In the genomic region with DNA sequence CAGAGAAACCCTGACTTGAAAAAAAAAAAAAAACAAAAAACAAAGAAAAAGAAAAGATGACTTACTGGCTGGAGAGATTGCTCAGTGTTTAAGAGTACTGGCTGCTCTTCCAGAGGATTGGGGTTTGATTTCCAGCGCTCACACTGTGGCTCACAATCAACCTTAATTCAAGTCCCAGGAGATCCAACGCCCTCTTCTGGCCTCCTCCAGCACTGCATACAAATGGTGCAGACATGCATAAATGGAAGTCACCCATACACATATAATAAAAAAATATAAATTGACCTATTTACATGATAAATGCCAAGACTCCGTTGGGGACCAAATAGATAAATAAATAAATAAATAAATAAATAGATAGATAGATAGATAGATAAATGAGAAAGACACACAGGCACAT, we compare ENCODE assay signal across 8 mouse cellular contexts. TPM values are rescaled to one million over a fixed set of nuclear protein-coding genes. Genes with fewer than 3 reads are reported as not detected.
DNase-seq lines count a peak whose midpoint lies in the region; ATAC-seq and TF ChIP-seq lines count a peak whose summit lies in the region.

No protein-coding gene starts in this region.

- no peak for ATAC-seq in lung, embryonic 14.5 days (ENCODE audit: insufficient read depth)
- no peak for ATAC-seq in activated CD4-positive, CD25-positive, alpha-beta regulatory T cell, adult 4 months

- H3K27me3 ChIP-seq in lung, embryonic 14.5 days (ENCODE audit: insufficient read depth, low read length), result peaks cover 4% of the 10 kb centered on the region; the same call in 1 of the 2 replicates
- H3K27me3 ChIP-seq in midbrain, embryonic 10.5 days (ENCODE audit: low read depth, poor library complexity, severe bottlenecking), result peaks cover 27% of the 10 kb centered on the region

- no peaks in the 10 kb centered on the region for H3K9me3 ChIP-seq in lung, embryonic 14.5 days (ENCODE audit: low read depth, low read length)
- H3K9me3 ChIP-seq in midbrain, embryonic 10.5 days (replicated peaks), result no peaks in the 10 kb centered on the region

- no peak for TF ChIP-seq POLR2A in lung, adult 2 months (IDR thresholded peaks at IDR 0.05; ENCODE audit: borderline replicate concordance, extremely low read depth, low read depth, low read length)
- no peak for TF ChIP-seq POLR2A in brain, embryonic 14.5 days (IDR thresholded peaks at IDR 0.05; ENCODE audit: borderline replicate concordance, extremely low read depth, insufficient read depth, insufficient read length, poor library complexity, severe bottlenecking)

- H3K4me1 ChIP-seq in lung, embryonic 14.5 days (ENCODE audit: insufficient read depth), result peaks cover 6% of the 10 kb centered on the region; the same call in 1 of the 2 replicates
- H3K4me1 ChIP-seq in lung, adult 2 months (ENCODE audit: control insufficient read depth, insufficient read depth, low read length), result peaks cover 6% of the 10 kb centered on the region; the same call in 1 of the 2 replicates
- H3K4me1 ChIP-seq in midbrain, embryonic 10.5 days, result peaks cover 32% of the 10 kb centered on the region

- H3K4me3 ChIP-seq in lung, embryonic 14.5 days (ENCODE audit: low read depth, low read length), result peak overlapping the region; percentile 95; the same call in 1 of the 2 replicates
- no peak overlapping the region for H3K4me3 ChIP-seq in lung, adult 2 months (replicated peaks; ENCODE audit: extremely low read depth, low read depth, low read length)
- H3K4me3 ChIP-seq in midbrain, embryonic 10.5 days, result peak overlapping the region; percentile 93

- WGBS in lung, embryonic 14.5 days, result 52% methylated on average over 3 of the region's 3 CpGs
- 63% methylated on average over 3 of the region's 3 CpGs for WGBS in lung, adult 2 months
- WGBS in midbrain, embryonic 10.5 days, result 59% methylated on average over 3 of the region's 3 CpGs

- DNase-seq in lung, embryonic 14.5 days, result no peak
- DNase-seq in lung, adult 2 months, result no peak
- DNase-seq in brain, embryonic 14.5 days (ENCODE audit: low read depth), result no peak
- DNase-seq in heart, postnatal 4 days, result peak; percentile 18
- no peak for DNase-seq in midbrain, embryonic 10.5 days (ENCODE audit: low spot score)
- no peak for DNase-seq in spleen, postnatal 36 days (ENCODE audit: low spot score in 2 of 2)
- DNase-seq in lung, postnatal 36 days, result no peak

- H3K27ac ChIP-seq in lung, embryonic 14.5 days (ENCODE audit: low read depth), result no peak overlapping the region
- H3K27ac ChIP-seq in midbrain, embryonic 10.5 days (replicated peaks), result no peak overlapping the region

- peak; percentile 29 for TF ChIP-seq CTCF in lung, embryonic 14.5 days (IDR thresholded peaks at IDR 0.05; ENCODE audit: low read depth)
- no peak for TF ChIP-seq CTCF in lung, adult 2 months (IDR thresholded peaks at IDR 0.05; ENCODE audit: insufficient read depth, low read length)
- TF ChIP-seq CTCF in brain, embryonic 14.5 days (IDR thresholded peaks at IDR 0.05; ENCODE audit: borderline replicate concordance, extremely low read depth, insufficient read depth, insufficient read length), result peak; percentile 21; the same call in 1 of the 2 replicates

- peak overlapping the region; percentile 94; the same call in 1 of the 2 replicates for H3K9ac ChIP-seq in lung, embryonic 14.5 days

- H3K36me3 ChIP-seq in lung, embryonic 14.5 days (ENCODE audit: insufficient read depth), result peaks cover 24% of the 10 kb centered on the region
- H3K36me3 ChIP-seq in midbrain, embryonic 10.5 days, result peaks cover 51% of the 10 kb centered on the region

- peak overlapping the region; percentile 74 for H3K4me2 ChIP-seq in lung, embryonic 14.5 days

RNA-seq across cellular contexts. Expression of a gene that starts 1.4 kb away (rescaled TPM):
- polyA plus RNA-seq in lung, embryonic 14.5 days (2014; fragmentation: Nextera tagmentation; extraction: Ambion mirVana), result 18.3 and 18.6 TPM in 2 replicates
- polyA plus RNA-seq in lung, adult 2 months (2012; rRNA removed), result 1.1 and 2.1 TPM in 2 replicates
- 4.6 and 5.6 TPM in 2 replicates for polyA plus RNA-seq in brain, embryonic 14.5 days (2012; rRNA removed)
- total RNA-seq in heart, postnatal 4 days (2021), result 1 to 10 TPM; 8.1 to 9.2 TPM
- polyA plus RNA-seq in midbrain, embryonic 10.5 days (2016; fragmentation: Nextera tagmentation; extraction: Ambion mirVana), result 21.7 and 22.4 TPM in 2 replicates
- polyA plus RNA-seq in activated CD4-positive, CD25-positive, alpha-beta regulatory T cell, adult 4 months (2017; shearing (Covaris generic)), result 10 to 100 TPM in 1 of 2 experiments, 1 to 10 TPM in 1; 9.0 to 11.0 TPM

RNA-seq across cellular contexts. Expression of a gene that starts 1.4 kb away (rescaled TPM):
- 12.4 and 12.6 TPM in 2 replicates for polyA plus RNA-seq in lung, embryonic 14.5 days (2014; fragmentation: Nextera tagmentation; extraction: Ambion mirVana)
- polyA plus RNA-seq in lung, adult 2 months (2012; rRNA removed), result 4.7 and 6.0 TPM in 2 replicates
- polyA plus RNA-seq in brain, embryonic 14.5 days (2012; rRNA removed), result 10.3 and 11.6 TPM in 2 replicates
- 1 to 10 TPM; 5.5 TPM for total RNA-seq in heart, postnatal 4 days (2021)
- 20.3 and 21.5 TPM in 2 replicates for polyA plus RNA-seq in midbrain, embryonic 10.5 days (2016; fragmentation: Nextera tagmentation; extraction: Ambion mirVana)
- polyA plus RNA-seq in activated CD4-positive, CD25-positive, alpha-beta regulatory T cell, adult 4 months (2017; shearing (Covaris generic)), result 1 to 10 TPM; 8.4 to 9.0 TPM

RNA-seq across cellular contexts. Expression of a gene that starts 14.2 kb away (rescaled TPM):
- 1.0 TPM in 2 replicates for polyA plus RNA-seq in lung, embryonic 14.5 days (2014; fragmentation: Nextera tagmentation; extraction: Ambion mirVana)
- polyA plus RNA-seq in lung, adult 2 months (2012; rRNA removed), result 9.7 and 11.1 TPM in 2 replicates
- 28.7 and 32.7 TPM in 2 replicates for polyA plus RNA-seq in brain, embryonic 14.5 days (2012; rRNA removed)
- 1 to 10 TPM; 4.3 to 5.0 TPM for total RNA-seq in heart, postnatal 4 days (2021)
- 4.0 and 5.1 TPM in 2 replicates for polyA plus RNA-seq in midbrain, embryonic 10.5 days (2016; fragmentation: Nextera tagmentation; extraction: Ambion mirVana)
- polyA plus RNA-seq in activated CD4-positive, CD25-positive, alpha-beta regulatory T cell, adult 4 months (2017; shearing (Covaris generic)), result under 1 TPM in 1 of 2 experiments, not detected in 1; 0.15 TPM

RNA-seq across cellular contexts. Expression of a gene that starts 36.0 kb away (rescaled TPM):
- polyA plus RNA-seq in lung, embryonic 14.5 days (2014; fragmentation: Nextera tagmentation; extraction: Ambion mirVana), result 52.0 and 55.6 TPM in 2 replicates
- 61.0 and 70.3 TPM in 2 replicates for polyA plus RNA-seq in lung, adult 2 months (2012; rRNA removed)
- polyA plus RNA-seq in brain, embryonic 14.5 days (2012; rRNA removed), result 42.4 and 47.8 TPM in 2 replicates
- total RNA-seq in heart, postnatal 4 days (2021), result 10 to 100 TPM; 57.7 to 58.9 TPM
- 40.6 and 45.6 TPM in 2 replicates for polyA plus RNA-seq in midbrain, embryonic 10.5 days (2016; fragmentation: Nextera tagmentation; extraction: Ambion mirVana)
- 100 to 1,000 TPM; 120 to 135 TPM for polyA plus RNA-seq in activated CD4-positive, CD25-positive, alpha-beta regulatory T cell, adult 4 months (2017; shearing (Covaris generic))

RNA-seq across cellular contexts. Expression of a gene that starts 39.0 kb away (rescaled TPM):
- 108 and 111 TPM in 2 replicates for polyA plus RNA-seq in lung, embryonic 14.5 days (2014; fragmentation: Nextera tagmentation; extraction: Ambion mirVana)
- 16.5 and 17.1 TPM in 2 replicates for polyA plus RNA-seq in lung, adult 2 months (2012; rRNA removed)
- polyA plus RNA-seq in brain, embryonic 14.5 days (2012; rRNA removed), result 91.6 and 118 TPM in 2 replicates
- total RNA-seq in heart, postnatal 4 days (2021), result 10 to 100 TPM; 32.7 to 35.2 TPM
- 153 and 161 TPM in 2 replicates for polyA plus RNA-seq in midbrain, embryonic 10.5 days (2016; fragmentation: Nextera tagmentation; extraction: Ambion mirVana)
- 10 to 100 TPM; 42.4 to 47.3 TPM for polyA plus RNA-seq in activated CD4-positive, CD25-positive, alpha-beta regulatory T cell, adult 4 months (2017; shearing (Covaris generic))
